Mouse (Mus musculus) forebrain, embryonic 16.5 days (tissue): ENCODE data around the gene Polrmt. TPM values are rescaled to one million over a fixed set of nuclear protein-coding genes. Genes with fewer than 3 reads are reported as not detected.

Source experiments
- ATAC-seq: fragments of 200-750 bp; cut with Nextera tagmentation; 2 replicates; pipeline ENCODE4 v1.8.0; 2017; ENCODE audit warnings: mild to moderate bottlenecking, moderate library complexity
- H3K27ac ChIP-seq: fragments of 300-500 bp; sonication (generic); 2 replicates; pipeline ENCODE4 v1.5.1; 2014; ENCODE audit warnings: low read length, control low read depth
- H3K27me3 ChIP-seq: fragments of 300-500 bp; sonication (generic); replicated peaks from 2 replicates; pipeline ENCODE4 v1.6.1; 2014; ENCODE audit warnings: low read length; ENCODE audit not compliant: control insufficient read depth, insufficient read depth
- H3K36me3 ChIP-seq: fragments of 300-500 bp; sonication (generic); 2 replicates; pipeline ENCODE4 v1.6.1; 2014; ENCODE audit not compliant: control insufficient read depth, insufficient read depth
- H3K4me1 ChIP-seq: fragments of 300-500 bp; sonication (generic); replicated peaks from 2 replicates; pipeline ENCODE4 v1.6.1; 2014; ENCODE audit warnings: low read length; ENCODE audit not compliant: control insufficient read depth, insufficient read depth
- H3K4me2 ChIP-seq: fragments of 300-500 bp; sonication (generic); 2 replicates; pipeline ENCODE4 v1.6.1; 2014; ENCODE audit warnings: mild to moderate bottlenecking, low read length, control low read depth
- H3K4me3 ChIP-seq: fragments of 300-500 bp; sonication (generic); replicated peaks from 2 replicates; pipeline ENCODE4 v1.5.1; 2014; ENCODE audit warnings: mild to moderate bottlenecking, low read length, control low read depth
- H3K9ac ChIP-seq: fragments of 300-500 bp; sonication (generic); replicated peaks from 2 replicates; pipeline ENCODE4 v1.6.1; 2014; ENCODE audit warnings: low read depth, low read length, control low read depth
- H3K9me3 ChIP-seq: fragments of 300-500 bp; sonication (generic); 2 replicates; pipeline ENCODE4 v1.6.1; 2016; ENCODE audit warnings: low read length; ENCODE audit not compliant: control insufficient read depth
- WGBS: fragments of 180-500 bp; shearing (Covaris S2); extraction: QIAGEN DNeasy Blood & Tissue Kit; methylation state at CpG from one replicate; pipeline ENCODE4 v1.1.7; 2014; 5-methylcytosine and 5-hydroxymethylcytosine counted together
- polyA plus RNA-seq: library from polyadenylated mRNA; unstranded; fragments of >200 nt; fragmentation: Nextera tagmentation; extraction: Ambion mirVana; gene quantifications from 2 replicates; pipeline ENCODE4 v1.2.1, GENCODE M21; 2015

The Polrmt gene
- polyA plus RNA-seq, 1 experiment from 2014 or later: 50.0 TPM

- ATAC-seq: peak; percentile 64
- under 1% methylated on average over 36 of the region's 36 CpGs for WGBS
- no peaks in the 10 kb centered on the region for H3K27me3 ChIP-seq
These were observed 8.6 kb upstream of the Polrmt start, which contains the start of gene Fgf22 for GRCm38 (mm10) chr10:79754856-79755516. Gene Fgf22, plus strand, starts transcription at chr10:79755076.

GRCm38 (mm10) chr10:79748496-79748895 lies 2.1 kb upstream of the Polrmt start:
- WGBS: 80% methylated on average over 6 of the region's 6 CpGs
- Histone ChIP-seq H3K9me3 (no peaks in the 10 kb centered on the region), H3K4me3 (no peak overlapping the region), H3K4me1 (peaks cover 10% of the 10 kb centered on the region), H3K27ac (no peak overlapping the region), H3K9ac (no peak overlapping the region), H3K36me3 (no peaks in the 10 kb centered on the region; the same call in 1 of the 2 replicates), H3K4me2 (no peak overlapping the region), H3K27me3 (no peaks in the 10 kb centered on the region)
- ATAC-seq: no peak

More at GRCm38 (mm10) chr10:79754856-79755516, 8.6 kb upstream of the Polrmt start, which contains the start of gene Fgf22:
- H3K4me1 ChIP-seq: peaks cover 6% of the 10 kb centered on the region; the same call in 1 of the 2 replicates
- no peak within 1 kb of the TSS for H3K27ac ChIP-seq
- H3K9ac ChIP-seq: peak within 1 kb of the TSS; percentile 5
- H3K4me3 ChIP-seq: peak within 1 kb of the TSS; percentile 36
- H3K4me2 ChIP-seq: peak within 1 kb of the TSS; percentile 57
- peaks cover 16% of the 10 kb centered on the region for H3K36me3 ChIP-seq
- no peaks in the 10 kb centered on the region for H3K9me3 ChIP-seq

- H3K9me3 ChIP-seq: no peaks in the 10 kb centered on the region
- H3K27ac ChIP-seq: no peak overlapping the region
- peaks cover 11% of the 10 kb centered on the region; the same call in 1 of the 2 replicates for H3K36me3 ChIP-seq
- 0 out of 2 replicates have a peak overlapping the region, but pooled peaks have one; percentile 15 for H3K9ac ChIP-seq
- H3K4me1 ChIP-seq: peaks cover 10% of the 10 kb centered on the region
- peak; percentile 62 for ATAC-seq
- peak overlapping the region; percentile 55 for H3K4me2 ChIP-seq
- 23% methylated on average over 6 of the region's 6 CpGs for WGBS
- H3K4me3 ChIP-seq: peak overlapping the region; percentile 12
- H3K27me3 ChIP-seq: no peaks in the 10 kb centered on the region
These were observed 382 bp upstream of the Polrmt start for GRCm38 (mm10) chr10:79746774-79747151.

- Histone ChIP-seq H3K4me3 (peak overlapping the region; percentile 73; the same call in 1 of the 2 replicates), H3K9ac (no peak overlapping the region), H3K27ac (no peak overlapping the region), H3K9me3 (peaks cover 2% of the 10 kb centered on the region), H3K36me3 (peaks cover 24% of the 10 kb centered on the region), H3K4me1 (peaks cover 10% of the 10 kb centered on the region), H3K27me3 (no peaks in the 10 kb centered on the region), H3K4me2 (peak overlapping the region; percentile 56)
- WGBS: 93% methylated on average over 3 of the region's 3 CpGs
- no peak for ATAC-seq
These were observed 970 bp downstream of the Polrmt start for GRCm38 (mm10) chr10:79745411-79745810.

GRCm38 (mm10) chr10:79743650-79744365 lies 2.6 kb downstream of the Polrmt start:
- ATAC-seq: no peak
- H3K9me3 ChIP-seq: peaks cover 15% of the 10 kb centered on the region
- peaks cover 10% of the 10 kb centered on the region for H3K4me1 ChIP-seq
- no peaks in the 10 kb centered on the region for H3K27me3 ChIP-seq
- 93% methylated on average over 15 of the region's 15 CpGs for WGBS
- H3K36me3 ChIP-seq: peaks cover 40% of the 10 kb centered on the region
- H3K4me2 ChIP-seq: no peak overlapping the region
- no peak overlapping the region for H3K27ac ChIP-seq
- H3K9ac ChIP-seq: no peak overlapping the region
- no peak overlapping the region for H3K4me3 ChIP-seq

GRCm38 (mm10) chr10:79743161-79743560 lies 3.2 kb downstream of the Polrmt start:
- no peak overlapping the region for H3K4me3 ChIP-seq
- 94% methylated on average over 11 of the region's 11 CpGs for WGBS
- peaks cover 21% of the 10 kb centered on the region for H3K9me3 ChIP-seq
- peaks cover 10% of the 10 kb centered on the region for H3K4me1 ChIP-seq
- no peaks in the 10 kb centered on the region for H3K27me3 ChIP-seq
- no peak for ATAC-seq
- no peak overlapping the region for H3K9ac ChIP-seq
- no peak overlapping the region for H3K4me2 ChIP-seq
- H3K27ac ChIP-seq: no peak overlapping the region
- H3K36me3 ChIP-seq: peaks cover 46% of the 10 kb centered on the region

GRCm38 (mm10) chr10:79740863-79741262 lies 5.5 kb downstream of the Polrmt start:
- H3K4me1 ChIP-seq: peaks cover 5% of the 10 kb centered on the region
- WGBS: 52% methylated on average over 11 of the region's 11 CpGs
- no peak overlapping the region for H3K4me2 ChIP-seq
- H3K36me3 ChIP-seq: peaks cover 66% of the 10 kb centered on the region
- no peak overlapping the region for H3K27ac ChIP-seq
- H3K9ac ChIP-seq: no peak overlapping the region
- H3K4me3 ChIP-seq: no peak overlapping the region
- peaks cover 28% of the 10 kb centered on the region for H3K9me3 ChIP-seq
- ATAC-seq: no peak
- peaks cover 2% of the 10 kb centered on the region for H3K27me3 ChIP-seq

GRCm38 (mm10) chr10:79739234-79739633 lies 7.1 kb downstream of the Polrmt start:
- Histone ChIP-seq H3K4me2 (no peak overlapping the region), H3K27ac (no peak overlapping the region), H3K9ac (no peak overlapping the region), H3K4me3 (no peak overlapping the region), H3K27me3 (peaks cover 2% of the 10 kb centered on the region), H3K9me3 (peaks cover 28% of the 10 kb centered on the region), H3K4me1 (no peaks in the 10 kb centered on the region), H3K36me3 (peaks cover 73% of the 10 kb centered on the region)
- WGBS: 97% methylated on average over 28 of the region's 28 CpGs
- ATAC-seq: no peak

GRCm38 (mm10) chr10:79738259-79738658 lies 8.1 kb downstream of the Polrmt start:
- Histone ChIP-seq H3K4me3 (no peak overlapping the region), H3K27me3 (peaks cover 2% of the 10 kb centered on the region), H3K27ac (no peak overlapping the region), H3K9ac (no peak overlapping the region), H3K4me2 (no peak overlapping the region), H3K36me3 (peaks cover 73% of the 10 kb centered on the region), H3K9me3 (peaks cover 28% of the 10 kb centered on the region), H3K4me1 (no peaks in the 10 kb centered on the region)
- no peak for ATAC-seq
- 89% methylated on average over 10 of the region's 10 CpGs for WGBS
